Mouse (Mus musculus): ENCODE results near the gene Slc8a3.
A peak's percentile ranks its signal among the peaks of the same experiment; 100 is the strongest.

The Slc8a3 gene

GRCm38 (mm10) chr12:81241096-81241495, 91.9 kb downstream of the Slc8a3 start:
- DNase-seq (ENCODE audit: low spot score in 2 of 2), result no peak

- DNase-seq (ENCODE audit: low spot score in 2 of 2), result no peak
Measured at GRCm38 (mm10) chr12:81237158-81237557, 95.8 kb downstream of the Slc8a3 start.

- DNase-seq (ENCODE audit: low spot score in 2 of 2), result no peak
Measured at GRCm38 (mm10) chr12:81235456-81236330, 97.3 kb downstream of the Slc8a3 start.

- DNase-seq (ENCODE audit: low spot score in 2 of 2), result no peak
Measured at GRCm38 (mm10) chr12:81233746-81234380, 99.1 kb downstream of the Slc8a3 start.

- peak; percentile 73 to 85 for DNase-seq (ENCODE audit: low spot score in 2 of 2)
Measured at GRCm38 (mm10) chr12:81227767-81228460, 105.1 kb downstream of the Slc8a3 start.

GRCm38 (mm10) chr12:81226590-81226989, 106.4 kb downstream of the Slc8a3 start:
- DNase-seq (ENCODE audit: low spot score in 2 of 2), result no peak

GRCm38 (mm10) chr12:81225966-81226577, 106.9 kb downstream of the Slc8a3 start:
- no peak for DNase-seq (ENCODE audit: low spot score in 2 of 2)

GRCm38 (mm10) chr12:81224843-81225242, 108.1 kb downstream of the Slc8a3 start:
- no peak for DNase-seq (ENCODE audit: low spot score in 2 of 2)

GRCm38 (mm10) chr12:81223276-81223675, 109.7 kb downstream of the Slc8a3 start:
- no peak for DNase-seq (ENCODE audit: low spot score in 2 of 2)

- DNase-seq (ENCODE audit: low spot score in 2 of 2), result no peak
Measured at GRCm38 (mm10) chr12:81219339-81219738, 113.6 kb downstream of the Slc8a3 start.

GRCm38 (mm10) chr12:81208559-81208958, 124.4 kb downstream of the Slc8a3 start:
- peak in 1 of 2 experiments; percentile 38 for DNase-seq (ENCODE audit: low spot score in 2 of 2)

GRCm38 (mm10) chr12:81205619-81206560, 127.1 kb downstream of the Slc8a3 start:
- no peak for DNase-seq (ENCODE audit: low spot score in 2 of 2)

GRCm38 (mm10) chr12:81203226-81203625, 129.8 kb downstream of the Slc8a3 start:
- DNase-seq (ENCODE audit: low spot score in 2 of 2), result no peak

GRCm38 (mm10) chr12:81199280-81199955, 133.6 kb downstream of the Slc8a3 start:
- DNase-seq (ENCODE audit: low spot score in 2 of 2), result peak; percentile 66 to 71

GRCm38 (mm10) chr12:81197468-81198075, 135.4 kb downstream of the Slc8a3 start:
- DNase-seq (ENCODE audit: low spot score in 2 of 2), result no peak

GRCm38 (mm10) chr12:81193968-81194367, 139.0 kb downstream of the Slc8a3 start:
- DNase-seq (ENCODE audit: low spot score in 2 of 2), result no peak

- DNase-seq (ENCODE audit: low spot score in 2 of 2), result no peak
Measured at GRCm38 (mm10) chr12:81189636-81190035, 143.3 kb downstream of the Slc8a3 start.

- no peak for DNase-seq (ENCODE audit: low spot score in 2 of 2)
Measured at GRCm38 (mm10) chr12:81188996-81189395, 144.0 kb downstream of the Slc8a3 start.

- no peak for DNase-seq (ENCODE audit: low spot score in 2 of 2)
Measured at GRCm38 (mm10) chr12:81188423-81188822, 144.6 kb downstream of the Slc8a3 start.

GRCm38 (mm10) chr12:81186668-81187067, 146.3 kb downstream of the Slc8a3 start:
- no peak for DNase-seq (ENCODE audit: low spot score in 2 of 2)
